Mouse (Mus musculus): Measurements from ENCODE around the gene Zcchc10.

Zcchc10 gene

GRCm38 (mm10) chr11:53378918-53379317 lies 54.4 kb downstream of the Zcchc10 start:
- DNase-seq (ENCODE audit: low read depth, low spot score) = no peak
